Mouse (Mus musculus): ENCODE measurements at regions not wholly inside any gene's neighbourhood (a gene's known extent, or its start where the extent isn't known, plus 50 kb on each side); places are given as distances from the start of the nearest gene placed in this dataset.

- DNase-seq, result no peak
Observed at GRCm38 (mm10) chr5:84934369-84934768, 517.2 kb upstream of the Epha5 start.

- no peak for DNase-seq
Observed at GRCm38 (mm10) chr5:84917631-84918292, 500.6 kb upstream of the Epha5 start.

GRCm38 (mm10) chr5:84901669-84902068 lies 484.5 kb upstream of the Epha5 start:
- DNase-seq, result no peak

- DNase-seq, result no peak
Observed at GRCm38 (mm10) chr5:84897535-84897934, 480.4 kb upstream of the Epha5 start.

- no peak for DNase-seq
Observed at GRCm38 (mm10) chr5:84853622-84854021, 436.4 kb upstream of the Epha5 start.

- DNase-seq, result no peak
Observed at GRCm38 (mm10) chr5:84849175-84849574, 432.0 kb upstream of the Epha5 start.

- no peak for DNase-seq
Observed at GRCm38 (mm10) chr5:84848765-84849164, 431.6 kb upstream of the Epha5 start.

- no peak for DNase-seq
Observed at GRCm38 (mm10) chr5:84811460-84811859, 394.3 kb upstream of the Epha5 start.

GRCm38 (mm10) chr5:84810844-84811243 lies 393.7 kb upstream of the Epha5 start:
- no peak for DNase-seq

- no peak for DNase-seq
Observed at GRCm38 (mm10) chr5:84762618-84763017, 345.4 kb upstream of the Epha5 start.

GRCm38 (mm10) chr5:84752053-84752452 lies 334.9 kb upstream of the Epha5 start:
- no peak for DNase-seq

GRCm38 (mm10) chr5:84705436-84705835 lies 288.3 kb upstream of the Epha5 start:
- peak; percentile 93 for DNase-seq

GRCm38 (mm10) chr5:84690334-84691258 lies 273.4 kb upstream of the Epha5 start:
- DNase-seq, result no peak

GRCm38 (mm10) chr5:84687534-84687933 lies 270.4 kb upstream of the Epha5 start:
- DNase-seq, result no peak

GRCm38 (mm10) chr5:84655171-84655570 lies 238.0 kb upstream of the Epha5 start:
- DNase-seq, result no peak

- no peak for DNase-seq
Observed at GRCm38 (mm10) chr5:84635502-84635901, 218.3 kb upstream of the Epha5 start.

- DNase-seq, result no peak
Observed at GRCm38 (mm10) chr5:84632851-84633250, 215.7 kb upstream of the Epha5 start.

- DNase-seq, result no peak
Observed at GRCm38 (mm10) chr5:84618194-84618593, 201.0 kb upstream of the Epha5 start.

- DNase-seq, result no peak
Observed at GRCm38 (mm10) chr5:84608683-84609082, 191.5 kb upstream of the Epha5 start.

GRCm38 (mm10) chr5:84565311-84565946 lies 148.2 kb upstream of the Epha5 start:
- DNase-seq, result no peak

GRCm38 (mm10) chr5:84519836-84520235 lies 102.7 kb upstream of the Epha5 start:
- DNase-seq, result no peak

GRCm38 (mm10) chr5:84510144-84510543 lies 93.0 kb upstream of the Epha5 start:
- no peak for DNase-seq

- no peak for DNase-seq
Observed at GRCm38 (mm10) chr5:84480978-84481377, 63.8 kb upstream of the Epha5 start.
